Mouse (Mus musculus): ENCODE results near the gene Emc6.
A peak's percentile ranks its signal among the peaks of the same experiment; 100 is the strongest.

Gene Emc6

DNA sequence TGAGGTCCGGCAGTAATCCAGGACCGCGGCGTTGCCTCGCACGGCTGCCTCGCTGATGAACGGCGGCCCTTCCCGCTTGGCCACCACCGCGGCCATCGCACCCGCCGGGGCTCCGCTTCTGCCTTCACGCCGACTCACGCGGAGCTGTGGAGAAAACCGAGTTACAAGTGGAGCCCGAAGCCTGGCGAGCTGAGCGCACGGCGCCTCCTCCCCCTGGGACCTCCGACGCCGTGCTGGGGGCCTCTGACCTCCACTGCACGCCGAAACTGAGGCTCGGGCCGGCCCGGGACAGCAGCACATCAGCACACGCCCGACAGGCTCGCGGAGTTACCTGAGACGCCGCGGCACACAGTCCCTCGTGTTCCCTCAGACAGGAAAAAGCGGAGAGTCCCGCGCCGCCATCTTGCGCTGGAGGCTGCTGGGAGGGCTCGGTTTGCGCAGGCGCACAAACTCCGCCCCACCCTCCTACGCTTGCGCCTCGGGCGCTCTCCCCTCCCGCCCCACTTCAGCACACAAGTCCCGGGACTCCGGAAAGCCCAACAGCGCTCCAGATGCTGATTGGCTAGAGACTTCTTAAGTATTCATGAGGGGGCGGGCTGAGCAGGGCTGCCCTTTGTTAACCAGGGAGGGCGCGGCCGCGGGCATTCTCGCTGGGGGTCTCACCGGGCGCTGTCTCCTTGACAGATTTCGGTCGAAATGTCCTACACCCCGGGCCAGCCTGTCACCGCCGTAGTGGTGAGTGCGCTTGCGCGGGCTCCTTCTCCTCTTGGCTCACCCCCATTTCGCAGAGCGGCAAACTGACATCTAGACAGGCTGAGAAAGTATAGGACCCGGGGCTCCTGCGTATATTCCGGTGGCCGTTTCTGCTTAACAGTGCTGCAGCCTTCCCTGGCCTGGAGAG is at the start of gene Emc6, which contains the start of gene Tax1bp3:
Gene Emc6, minus strand, starts transcription at position 430 of the 901 bp plus-strand sequence.
Gene Tax1bp3, plus strand, starts transcription at position 476 of the 901 bp plus-strand sequence.
- peak; percentile 98 for DNase-seq

DNA sequence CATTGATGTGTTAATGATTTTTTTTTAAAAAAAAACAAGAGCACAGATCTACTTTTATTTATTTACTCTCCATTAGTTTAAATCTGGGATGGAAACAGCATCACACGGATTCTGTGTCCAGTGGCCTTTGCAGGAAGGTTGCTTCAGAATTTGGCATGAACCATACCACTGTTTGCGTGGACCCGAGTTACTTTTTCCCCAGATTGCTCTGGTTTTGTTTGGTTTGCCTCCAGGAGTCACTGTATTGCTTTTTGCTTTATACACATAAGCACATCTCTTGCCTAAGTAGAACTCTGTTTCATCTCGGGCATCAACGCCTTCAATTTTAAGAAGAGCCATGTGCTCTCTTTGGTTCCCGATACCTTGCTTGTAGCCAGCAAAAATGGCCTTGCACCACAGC is 49.0 kb upstream of the Emc6 start:
- no peak for DNase-seq

- DNase-seq = peak; percentile 17
These were observed 47.1 kb upstream of the Emc6 start for GRCm38 (mm10) chr11:73223966-73224365.

DNA sequence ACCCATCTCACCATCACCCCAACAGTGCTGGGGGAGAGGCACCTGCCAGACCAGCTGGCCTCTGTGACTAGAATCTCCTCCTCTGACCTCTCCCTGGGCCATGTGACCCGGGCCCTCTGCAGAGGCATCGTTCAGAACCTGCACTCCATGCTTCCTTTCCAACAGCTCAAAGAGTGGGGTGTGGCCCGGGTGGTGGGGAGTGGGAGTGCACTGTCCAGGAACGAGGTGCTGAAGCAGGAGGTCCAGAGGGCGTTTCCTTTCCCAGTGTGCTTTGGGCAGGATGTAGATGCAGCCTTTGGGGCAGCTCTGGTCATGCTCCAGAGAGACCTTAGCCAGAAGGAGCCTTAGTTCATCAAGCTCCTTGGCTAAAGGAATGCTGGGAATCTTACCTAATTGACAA is 46.0 kb upstream of the Emc6 start:
- no peak for DNase-seq

GRCm38 (mm10) chr11:73220651-73221050 is 43.8 kb upstream of the Emc6 start:
- no peak for DNase-seq

DNA sequence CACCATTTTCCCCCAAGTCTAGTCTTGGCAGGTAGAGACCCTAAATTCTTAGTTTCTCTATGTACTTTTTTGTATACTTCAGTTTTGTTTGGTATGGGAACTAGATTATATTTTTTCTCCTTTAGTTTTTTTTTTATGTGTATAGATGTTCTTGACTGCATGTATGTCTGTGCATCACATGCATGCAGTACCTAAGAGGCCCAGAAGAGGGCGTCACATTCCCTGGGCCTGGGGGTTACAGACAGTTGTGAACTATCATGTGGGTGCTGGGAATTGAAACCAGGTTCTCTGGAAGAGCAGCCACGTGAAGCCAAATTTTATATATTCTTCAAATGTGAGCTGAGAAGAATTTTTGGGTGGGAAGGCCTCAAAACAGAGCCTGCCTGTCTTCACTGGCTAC is 42.8 kb upstream of the Emc6 start:
- DNase-seq = no peak

DNA sequence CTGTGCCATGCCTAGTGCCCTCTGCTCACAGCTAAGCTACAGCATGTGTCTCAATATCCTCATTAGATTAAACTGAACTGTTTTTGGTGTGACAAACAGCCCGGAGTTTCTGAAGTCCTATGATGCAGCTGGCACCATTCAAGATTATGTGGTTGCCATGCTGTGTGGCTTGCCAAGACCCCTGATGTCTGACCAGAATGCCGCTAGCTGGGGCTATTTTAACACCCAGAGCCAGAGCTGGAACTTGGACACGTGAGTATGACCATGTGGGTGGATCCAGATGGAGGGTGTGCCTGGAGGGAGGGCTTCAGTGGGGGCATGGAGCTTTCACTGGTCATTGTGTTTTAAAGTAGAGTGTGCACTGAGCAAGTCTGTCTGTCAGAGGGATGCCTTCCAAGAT is 37.1 kb upstream of the Emc6 start:
- no peak for DNase-seq

DNA sequence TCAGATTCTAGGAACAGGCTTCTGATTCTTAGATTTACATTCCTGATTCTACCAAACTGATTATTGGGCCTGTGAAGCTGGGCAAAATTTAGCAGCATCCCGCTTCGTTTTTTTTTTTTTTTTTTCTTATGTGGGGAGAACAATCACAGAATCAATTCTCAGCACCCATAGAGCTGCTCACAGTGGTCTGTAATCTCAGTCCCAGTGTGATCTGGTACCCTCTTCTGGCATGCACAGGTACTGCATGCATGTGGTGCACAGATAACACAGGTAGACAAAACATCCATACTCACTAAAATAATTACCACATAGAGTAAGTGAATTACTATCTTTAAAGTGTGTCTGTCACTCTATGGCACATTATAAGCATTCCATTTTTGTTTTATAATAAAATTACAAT is 30.8 kb upstream of the Emc6 start:
- DNase-seq = peak; percentile 49

- no peak for DNase-seq
These were observed 28.4 kb upstream of the Emc6 start for GRCm38 (mm10) chr11:73205194-73205593.

DNA sequence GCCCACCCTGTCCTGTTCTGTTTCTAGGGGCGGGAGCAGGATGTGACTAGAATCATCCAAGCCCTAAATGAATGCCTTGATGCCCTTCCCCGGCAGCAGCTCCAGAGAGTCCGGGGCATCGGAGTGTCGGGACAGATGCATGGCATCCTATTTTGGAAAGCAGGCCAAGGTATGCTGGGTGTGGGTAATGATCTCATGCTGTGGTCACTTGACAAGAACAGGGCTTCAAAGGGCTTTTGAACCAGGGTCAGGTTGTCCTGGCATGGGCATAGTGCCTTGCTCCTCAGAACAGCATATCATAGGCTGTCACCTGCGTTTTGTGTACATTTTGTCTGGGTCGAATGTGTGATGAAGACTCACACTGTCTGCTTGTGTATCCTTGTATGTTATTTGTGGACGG is 27.1 kb upstream of the Emc6 start:
- no peak for DNase-seq

- DNase-seq = no peak
These were observed 24.8 kb upstream of the Emc6 start for GRCm38 (mm10) chr11:73201597-73201996.

- DNase-seq = no peak
These were observed 24.2 kb upstream of the Emc6 start for GRCm38 (mm10) chr11:73201021-73201420.

DNA sequence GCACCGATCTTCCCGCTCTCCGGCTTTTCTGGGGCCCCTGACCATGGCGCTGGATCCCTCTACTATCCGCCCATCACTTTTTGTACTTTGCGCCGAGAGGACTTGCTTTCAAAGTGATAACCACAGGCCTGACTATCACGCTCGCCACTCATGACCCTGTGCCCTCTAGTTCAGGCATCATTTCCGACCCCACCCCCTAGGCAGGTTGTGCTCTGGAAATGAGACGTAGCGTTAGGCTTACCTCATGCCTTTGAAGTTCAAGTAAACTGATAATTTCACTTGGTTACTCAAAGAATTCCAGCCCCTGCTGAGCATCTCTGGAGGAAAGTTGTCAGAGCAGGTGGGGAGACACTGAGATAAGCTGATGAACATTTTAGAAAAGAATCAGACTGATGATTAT is 23.0 kb upstream of the Emc6 start:
- peak; percentile 43 for DNase-seq

GRCm38 (mm10) chr11:73199230-73199712 is 22.4 kb upstream of the Emc6 start, which contains the start of gene Shpk:
Gene Shpk (plus strand): TSS chr11:73199460.
- DNase-seq = peak; percentile 94

DNA sequence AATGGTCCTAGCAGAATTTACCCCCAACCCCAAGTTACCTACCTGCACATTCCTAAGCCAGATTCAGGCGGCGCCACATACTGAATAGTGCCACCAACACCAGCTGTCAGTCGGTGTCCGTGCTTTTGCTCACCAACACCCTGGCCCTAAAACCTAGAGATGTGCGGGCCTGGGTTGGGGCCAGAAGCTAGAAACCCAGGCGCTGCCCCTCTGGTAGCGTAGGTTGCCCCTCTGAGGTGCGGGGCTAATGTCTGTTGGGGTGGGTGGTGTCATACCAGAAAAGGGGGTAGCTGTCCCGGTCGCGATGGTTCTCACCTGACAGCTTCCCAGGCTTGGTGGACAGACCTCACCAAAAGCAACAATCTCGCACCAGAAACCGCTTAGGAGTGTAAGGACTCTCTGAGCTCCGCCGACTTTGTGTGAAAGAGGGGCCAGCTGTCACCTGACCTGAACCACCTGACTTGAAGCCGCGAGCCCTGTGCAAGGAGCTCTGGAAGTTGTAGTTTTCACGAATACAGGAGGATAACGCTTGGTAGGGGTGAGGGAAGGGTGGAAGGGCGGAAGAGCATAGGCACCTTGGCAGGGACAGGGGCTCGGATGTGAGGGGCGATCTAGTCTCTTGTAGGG is 21.9 kb upstream of the Emc6 start, which contains the start of gene Ctns:
Gene Ctns, minus strand, starts transcription at position 440 of the 627 bp plus-strand sequence.
- DNase-seq = peak; percentile 77

GRCm38 (mm10) chr11:73198190-73198589 is 21.4 kb upstream of the Emc6 start:
- DNase-seq = no peak

- no peak for DNase-seq
These were observed 17.6 kb upstream of the Emc6 start for GRCm38 (mm10) chr11:73194444-73194843.

DNA sequence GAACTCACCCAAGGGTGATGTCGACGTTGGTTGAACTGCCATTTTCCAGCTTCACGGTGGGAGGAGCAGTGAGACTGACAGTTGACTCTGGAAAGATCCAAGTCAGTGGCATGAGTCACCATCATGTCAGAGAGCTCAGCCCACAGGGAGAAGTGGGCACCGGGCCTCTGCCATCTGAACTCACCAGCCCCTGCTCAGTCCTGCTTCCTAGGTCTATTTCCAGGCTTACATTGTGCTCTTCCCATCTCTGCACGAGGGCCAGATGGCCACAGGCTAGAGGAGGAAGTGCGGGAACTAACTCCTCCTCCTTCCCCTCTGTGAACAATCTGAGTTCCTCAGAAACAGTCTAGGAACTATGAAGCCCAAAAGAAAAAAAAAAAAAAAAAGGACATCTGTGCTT is 16.2 kb upstream of the Emc6 start:
- no peak for DNase-seq

- no peak for DNase-seq
These were observed 10.4 kb upstream of the Emc6 start for GRCm38 (mm10) chr11:73187231-73187630.

GRCm38 (mm10) chr11:73185872-73186615 is 9.2 kb upstream of the Emc6 start:
- no peak for DNase-seq

DNA sequence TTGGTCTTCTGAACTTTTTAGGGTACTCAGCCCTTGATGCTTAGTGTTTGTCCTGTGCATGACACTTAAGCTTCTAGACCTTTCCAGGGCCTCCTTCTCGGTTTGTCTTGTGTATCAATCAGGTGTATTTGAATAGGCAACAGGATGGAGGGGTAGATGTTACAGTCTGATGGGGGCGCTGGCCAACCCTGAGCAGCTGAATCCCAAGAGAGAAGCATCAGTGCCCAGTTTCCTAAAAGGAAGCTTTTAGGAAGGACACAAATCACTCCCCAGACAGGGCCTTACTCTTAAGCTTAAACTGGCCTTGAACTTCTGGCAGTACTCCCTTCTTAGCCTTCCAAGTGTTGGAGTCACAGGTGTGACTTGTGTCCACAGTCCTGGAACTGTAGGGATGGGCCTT is 1.1 kb upstream of the Emc6 start:
- no peak for DNase-seq

DNA sequence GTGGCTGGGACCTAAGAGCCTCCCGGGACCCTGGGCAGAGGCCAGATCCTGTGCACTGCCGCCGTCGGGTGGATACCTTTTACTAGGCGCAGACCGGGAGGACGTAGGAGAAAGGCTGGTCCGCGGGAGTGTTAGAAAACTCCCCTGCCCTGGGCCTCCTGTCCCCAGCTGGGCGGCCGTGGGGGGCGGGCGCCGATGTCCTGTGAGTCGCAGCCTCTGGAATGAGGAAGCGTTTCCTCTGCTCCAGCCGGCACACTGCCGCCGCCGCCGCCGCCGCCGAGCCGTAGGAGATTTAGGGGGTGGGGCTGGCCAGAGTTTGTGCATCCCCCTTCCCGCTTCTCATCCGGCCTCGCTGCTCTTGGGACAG is 655 bp upstream of the Emc6 start:
- DNase-seq = peak; percentile 67

- DNase-seq = no peak
These were observed 651 bp downstream of the Emc6 start for GRCm38 (mm10) chr11:73176186-73176585.
